Mouse (Mus musculus) mature B cell (primary cell): Measurements from ENCODE around the gene Rasgrp4.
"Not testable (repeated sequence)": the region's sequence is repeated elsewhere in the genome, so short reads cannot be mapped to it uniquely, and the experiment has no call there.

ENCODE experiments used
- in situ Hi-C: fragments of 300-500 bp; cut with MboI; formaldehyde crosslinking; loops from 2 replicates; pipeline ENCODE4 v1.14.3; 2019

Rasgrp4 gene

DNA sequence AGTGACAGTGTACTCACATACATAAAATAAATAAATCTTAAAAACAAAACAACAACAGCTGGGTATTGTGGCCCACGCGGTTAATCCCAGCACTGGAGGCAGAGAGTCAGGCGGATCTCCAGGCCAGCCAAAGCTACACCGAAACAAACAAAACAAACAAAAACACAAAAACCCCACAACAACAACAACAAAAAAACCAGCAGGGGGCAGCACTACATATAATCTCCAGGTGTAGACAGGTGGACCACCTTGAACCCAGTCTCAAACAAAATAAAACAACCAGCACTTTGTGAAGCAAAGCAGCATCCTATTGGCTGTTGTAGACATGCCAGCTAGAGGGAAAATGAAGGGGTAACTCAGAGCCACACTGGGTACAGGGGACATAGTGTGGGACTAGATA, 43.5 kb downstream of the Rasgrp4 start:
- in situ Hi-C loops: no loop called here

DNA sequence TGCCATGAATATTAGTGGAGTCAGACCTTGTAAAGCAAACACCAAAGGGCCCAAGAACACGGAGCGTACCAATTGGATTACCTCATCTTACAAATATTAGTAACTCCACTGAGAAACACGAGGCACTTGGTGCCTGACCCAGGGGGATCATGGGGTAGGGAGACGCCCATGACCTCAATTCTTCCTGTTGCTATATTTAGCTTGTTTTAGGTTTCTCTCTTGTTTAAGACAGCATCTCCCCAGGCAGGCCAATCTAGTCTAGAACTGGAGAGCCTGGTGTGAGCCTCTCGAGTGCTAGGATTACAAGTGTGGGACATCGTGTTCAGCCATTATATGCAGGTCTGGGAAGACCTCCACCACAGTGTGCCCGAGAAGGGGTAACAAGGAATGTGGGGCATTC, 44.7 kb downstream of the Rasgrp4 start:
- in situ Hi-C loops: no loop called here

DNA sequence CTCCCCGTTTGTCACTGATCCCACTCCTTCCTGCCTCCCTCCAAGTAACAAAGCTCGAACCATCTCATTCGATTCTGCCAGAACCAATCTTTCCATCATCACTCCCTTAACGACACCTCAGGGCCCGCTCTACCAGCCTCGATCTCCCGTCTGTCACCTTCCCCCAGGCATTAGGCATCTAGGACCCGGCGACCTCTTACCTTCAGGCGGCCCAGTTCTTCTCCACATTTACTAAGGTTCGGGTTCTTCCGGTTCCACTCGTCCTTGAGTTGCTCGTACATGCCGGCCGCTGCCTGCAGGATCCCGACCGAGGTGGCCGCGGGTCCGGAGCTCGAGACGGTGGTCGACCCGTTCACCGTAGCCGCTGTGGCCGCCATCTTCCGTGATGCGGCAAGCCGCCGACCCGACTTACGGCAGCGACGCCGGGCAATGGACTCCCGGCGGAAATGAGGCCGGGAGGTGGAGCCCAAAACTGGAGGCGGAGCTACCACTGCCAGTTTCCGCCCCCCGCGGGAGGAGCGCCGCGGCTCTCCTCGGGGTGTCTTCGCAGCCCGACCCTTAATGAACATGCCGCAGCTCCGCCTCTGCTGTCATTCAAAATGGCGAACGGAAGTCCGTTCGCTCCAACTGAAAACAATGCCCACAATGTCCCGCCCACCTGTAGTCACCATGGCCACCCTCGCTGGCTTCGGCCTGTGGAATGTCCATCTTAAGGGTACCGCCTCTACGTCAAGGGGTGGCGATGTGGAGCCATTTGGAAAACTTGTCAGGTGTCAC, 45.6 kb downstream of the Rasgrp4 start, which contains the start of gene Psmd8:
Gene Psmd8, minus strand, starts transcription at position 625 of the 777 bp plus-strand sequence.
- in situ Hi-C loops: no loop called here

DNA sequence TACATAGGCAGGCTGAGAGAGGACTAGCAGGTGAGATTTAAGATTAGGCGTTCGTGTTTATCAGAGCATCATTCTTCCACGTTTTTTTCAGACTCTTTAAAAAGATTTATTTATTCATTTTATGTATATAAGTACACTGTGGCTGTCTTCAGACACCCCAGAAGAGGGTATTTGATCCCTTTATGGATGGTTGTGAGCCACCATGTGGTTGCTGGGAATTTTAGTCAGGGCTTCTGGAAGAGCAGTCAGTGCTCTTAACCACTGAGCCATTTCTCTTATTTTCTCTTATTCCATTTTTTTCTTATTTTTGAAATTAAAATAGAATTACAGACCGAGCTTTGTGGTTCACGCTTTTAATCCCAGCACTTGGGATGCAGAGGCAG, 46.2 kb downstream of the Rasgrp4 start:
- in situ Hi-C loops: no loop called here

DNA sequence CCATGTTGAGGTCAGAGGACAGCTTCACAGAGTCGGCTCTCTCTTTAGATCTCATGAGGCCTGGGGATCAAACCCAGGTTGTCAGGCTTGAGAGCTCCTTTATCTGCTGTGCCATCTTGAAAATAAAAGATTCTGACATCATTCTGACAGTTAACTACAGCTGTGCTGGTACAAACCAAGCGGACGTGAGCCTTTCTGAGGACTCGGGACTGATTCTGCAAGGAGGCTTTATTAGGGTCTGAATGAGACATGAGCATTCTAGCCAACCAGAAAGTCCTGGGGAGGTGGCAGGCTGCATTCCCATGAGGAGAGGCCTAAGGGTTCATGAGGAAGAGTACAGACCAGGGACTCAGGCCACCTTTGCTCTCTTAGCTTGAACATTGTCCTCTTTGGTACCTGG, 46.7 kb downstream of the Rasgrp4 start:
- in situ Hi-C loops: not testable (repeated sequence)

DNA sequence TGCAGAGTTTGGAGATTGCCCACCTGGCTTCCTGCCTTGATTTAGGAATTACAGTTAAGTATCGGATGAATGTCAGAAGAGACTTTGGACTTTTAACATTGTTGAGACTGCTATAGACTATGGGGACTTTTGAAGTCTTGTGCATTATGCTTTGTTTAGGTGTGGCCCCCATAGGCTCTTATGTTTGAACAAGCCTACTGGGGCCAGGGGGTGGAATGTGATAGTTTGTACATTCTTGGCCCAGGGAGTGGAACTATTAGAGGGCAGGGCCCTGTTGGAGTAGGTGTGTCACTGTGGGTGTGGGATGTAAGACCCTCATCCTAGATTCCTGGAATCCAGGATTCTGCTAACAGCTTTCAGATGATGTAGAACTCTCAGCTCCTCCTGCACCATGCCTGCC, 59.6 kb downstream of the Rasgrp4 start:
- in situ Hi-C loops: not testable (repeated sequence)

DNA sequence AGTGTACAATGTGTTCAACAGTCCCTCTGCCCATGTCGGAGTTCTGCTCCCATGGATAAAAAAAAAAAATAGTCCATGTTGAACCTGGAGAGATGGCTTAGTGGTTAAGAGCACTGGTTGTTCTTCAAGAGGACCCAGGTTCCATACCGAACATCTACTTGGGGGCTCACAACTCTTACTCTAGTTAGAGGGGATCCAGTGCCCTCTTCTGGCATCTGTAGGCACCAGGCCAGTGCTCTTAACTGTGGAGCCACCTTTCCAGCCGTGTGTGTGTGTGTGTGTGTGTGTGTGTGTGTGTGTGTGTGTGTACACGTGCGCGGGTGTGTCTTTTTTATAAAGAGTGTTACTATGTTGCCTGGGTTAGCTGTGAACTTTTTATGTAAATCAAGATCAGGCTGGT, 67.9 kb downstream of the Rasgrp4 start:
- in situ Hi-C loops: no loop called here
